In the genomic region with DNA sequence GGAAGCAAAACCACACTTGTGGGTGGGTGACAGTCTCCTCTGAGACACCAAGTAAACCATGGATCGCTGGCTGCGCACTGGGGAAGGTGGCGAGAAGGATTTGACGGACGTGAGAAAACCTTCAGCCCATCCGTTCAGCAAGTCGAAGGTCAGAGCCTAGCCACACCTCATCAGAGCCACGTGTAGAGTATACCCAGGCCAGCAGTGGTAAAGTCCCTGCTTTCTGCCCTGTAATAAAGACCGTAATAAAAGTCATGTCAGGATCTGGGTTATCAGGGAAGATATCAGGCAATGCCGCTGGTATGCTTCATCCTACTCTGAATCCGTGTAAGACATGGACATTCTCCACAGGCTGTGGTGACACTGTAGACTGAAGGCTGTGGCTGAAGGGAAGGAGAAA, we compare ENCODE assay signal across 20 mouse cellular contexts.
"Had no signal": no experiment of that assay in that cellular context is flagged by ENCODE, and none has a peak within 500 bp of the region (broad histone marks: within the 10 kb centered on the region; RNA-seq: fewer than 3 reads in every experiment).

No protein-coding gene starts in this region.

- DNase-seq: kidney, adult 8-10 months; kidney, postnatal 10 days; kidney, postnatal 36 days; liver; liver, embryonic 13.5 days; lung, adult 2 months; midbrain, embryonic 14.5 days; right cerebral cortex, adult 18-20 months; right cerebral cortex, postnatal 14 days; right cerebral cortex, postnatal 4 days; spleen, adult 18-20 months; thymus, postnatal 25 days had no signal

- H3K4me2 ChIP-seq: kidney, embryonic 15.5 days; limb, embryonic 13.5 days; liver, embryonic 13.5 days; midbrain, embryonic 11.5 days; neural tube, embryonic 12.5 days; neural tube, embryonic 15.5 days; stomach, embryonic 15.5 days had no signal

- H3K9me3 ChIP-seq: kidney, embryonic 15.5 days; limb, embryonic 10.5 days; limb, embryonic 13.5 days; liver, embryonic 13.5 days; megakaryocyte, embryonic 14.5 days; neural tube, embryonic 12.5 days; neural tube, embryonic 15.5 days; stomach, embryonic 15.5 days had no signal

- H3K4me3 ChIP-seq: kidney, embryonic 15.5 days; limb, embryonic 10.5 days; limb, embryonic 13.5 days; liver, embryonic 13.5 days; megakaryocyte, embryonic 14.5 days; neural tube, embryonic 12.5 days; neural tube, embryonic 15.5 days; stomach, embryonic 15.5 days had no signal

- H3K27ac ChIP-seq: kidney, embryonic 15.5 days; limb, embryonic 13.5 days; liver, embryonic 13.5 days; neural tube, embryonic 12.5 days; neural tube, embryonic 15.5 days; stomach, embryonic 15.5 days had no signal

- H3K36me3 ChIP-seq: kidney, embryonic 15.5 days; liver, embryonic 13.5 days; neural tube, embryonic 12.5 days; neural tube, embryonic 15.5 days; stomach, embryonic 15.5 days had no signal

- H3K9ac ChIP-seq: kidney, embryonic 15.5 days; liver, embryonic 13.5 days; neural tube, embryonic 12.5 days; neural tube, embryonic 15.5 days; stomach, embryonic 15.5 days had no signal

- H3K27me3 ChIP-seq: kidney, embryonic 15.5 days; limb, embryonic 13.5 days; liver, embryonic 13.5 days; megakaryocyte, embryonic 14.5 days; neural tube, embryonic 12.5 days; neural tube, embryonic 15.5 days; stomach, embryonic 15.5 days had no signal
